Mouse (Mus musculus) midbrain, embryonic 14.5 days (tissue): Measurements from ENCODE around the gene Mis18bp1. TPM values are rescaled to one million over a fixed set of nuclear protein-coding genes. Genes with fewer than 3 reads are reported as not detected.

Source experiments
- ATAC-seq: fragments of 200-750 bp; cut with Nextera tagmentation; 2 replicates; pipeline ENCODE4 v1.8.0; 2017; ENCODE audit warnings: moderate number of reproducible peaks, moderate library complexity; ENCODE audit not compliant: low FRiP score, low TSS enrichment
- DNase-seq: peaks from one replicate; pipeline ENCODE4 v3.0.0-alpha.2; 2015
- H3K27ac ChIP-seq: fragments of 300-500 bp; sonication (generic); replicated peaks from 2 replicates; pipeline ENCODE4 v1.5.1; 2014; ENCODE audit warnings: mild to moderate bottlenecking, low read depth, low read length, moderate library complexity
- H3K27me3 ChIP-seq: fragments of 300-500 bp; sonication (generic); 2 replicates; pipeline ENCODE4 v1.6.1; 2014; ENCODE audit warnings: low read length, control low read depth, mixed read lengths; ENCODE audit not compliant: control insufficient read depth, insufficient read depth
- H3K36me3 ChIP-seq: fragments of 300-500 bp; sonication (generic); 2 replicates; pipeline ENCODE4 v1.6.1; 2014; ENCODE audit warnings: low read length, control low read depth; ENCODE audit not compliant: control insufficient read depth, insufficient read depth
- H3K4me1 ChIP-seq: fragments of 300-500 bp; sonication (generic); 2 replicates; pipeline ENCODE4 v1.6.1; 2014; ENCODE audit warnings: mild to moderate bottlenecking, antibody characterized with exemption, low read length, control low read depth; ENCODE audit not compliant: control insufficient read depth, insufficient read depth
- H3K4me2 ChIP-seq: fragments of 300-500 bp; sonication (generic); 2 replicates; pipeline ENCODE4 v1.6.1; 2014; ENCODE audit warnings: mild to moderate bottlenecking, low read length, moderate library complexity
- H3K4me3 ChIP-seq: fragments of 300-500 bp; sonication (generic); replicated peaks from 2 replicates; pipeline ENCODE4 v1.5.1; 2014; ENCODE audit warnings: low read depth, low read length
- H3K9ac ChIP-seq: fragments of 300-500 bp; sonication (generic); replicated peaks from 2 replicates; pipeline ENCODE4 v1.6.1; 2014; ENCODE audit warnings: mild to moderate bottlenecking, low read length, moderate library complexity
- H3K9me3 ChIP-seq: fragments of 300-500 bp; sonication (generic); 2 replicates; pipeline ENCODE4 v1.6.1; 2016; ENCODE audit warnings: low read length, control low read depth, mixed read lengths; ENCODE audit not compliant: control insufficient read depth
- WGBS: fragments of 180-500 bp; shearing (Covaris S2); extraction: QIAGEN DNeasy Blood & Tissue Kit; methylation state at CpG from one replicate; pipeline ENCODE4 v1.1.7; 2014; 5-methylcytosine and 5-hydroxymethylcytosine counted together
- polyA plus RNA-seq: library from polyadenylated mRNA; unstranded; fragments of >200 nt; fragmentation: Nextera tagmentation; extraction: Ambion mirVana; gene quantifications from 2 replicates; pipeline ENCODE4 v1.2.1, GENCODE M21; 2014

Mis18bp1 gene
- 7.3 and 16.6 TPM in 2 replicates for polyA plus RNA-seq

GRCm38 (mm10) chr12:65172021-65172951 lies at the start of gene Mis18bp1:
Gene Mis18bp1, minus strand, starts transcription at chr12:65172604.
- Histone ChIP-seq H3K9me3 (no peaks in the 10 kb centered on the region), H3K27ac (peak within 1 kb of the TSS; percentile 91), H3K4me3 (peak within 1 kb of the TSS; percentile 72), H3K4me1 (no peaks in the 10 kb centered on the region), H3K36me3 (no peaks in the 10 kb centered on the region), H3K4me2 (peak within 1 kb of the TSS; percentile 75), H3K27me3 (no peaks in the 10 kb centered on the region), H3K9ac (peak within 1 kb of the TSS; percentile 59)
- WGBS = 0% methylated on average over 70 of the region's 70 CpGs
- ATAC-seq (peak; percentile 99), DNase-seq (peak; percentile 96)

GRCm38 (mm10) chr12:65216404-65216840 lies 44.0 kb upstream of the Mis18bp1 start:
- no peaks in the 10 kb centered on the region for H3K9me3 ChIP-seq
- H3K27ac ChIP-seq = 0 out of 2 replicates have a peak overlapping the region, but pooled peaks have one; percentile 37
- H3K36me3 ChIP-seq = no peaks in the 10 kb centered on the region
- peak overlapping the region; percentile 21; the same call in 1 of the 2 replicates for H3K4me2 ChIP-seq
- no peaks in the 10 kb centered on the region for H3K27me3 ChIP-seq
- no peak overlapping the region for H3K9ac ChIP-seq
- no peak overlapping the region for H3K4me3 ChIP-seq
- DNase-seq = peak; percentile 73
- WGBS = 23% methylated on average over 6 of the region's 6 CpGs
- H3K4me1 ChIP-seq = 0 out of 2 replicates have a peak, but pooled peaks cover 8% of the 10 kb centered on the region
- peak; percentile 82 for ATAC-seq

- ATAC-seq = no peak
- H3K36me3 ChIP-seq = no peaks in the 10 kb centered on the region
- no peak for DNase-seq
- no peaks in the 10 kb centered on the region for H3K27me3 ChIP-seq
- no peak overlapping the region for H3K4me2 ChIP-seq
- H3K9ac ChIP-seq = no peak overlapping the region
- no peak overlapping the region for H3K4me3 ChIP-seq
- H3K9me3 ChIP-seq = no peaks in the 10 kb centered on the region
- no peak overlapping the region for H3K27ac ChIP-seq
- 24% methylated on average over 1 of the region's 1 CpGs for WGBS
- no peaks in the 10 kb centered on the region for H3K4me1 ChIP-seq
Observed at GRCm38 (mm10) chr12:65206431-65206830, 34.0 kb upstream of the Mis18bp1 start.

GRCm38 (mm10) chr12:65201812-65202211 lies 29.4 kb upstream of the Mis18bp1 start:
- H3K4me2 ChIP-seq = no peak overlapping the region
- H3K36me3 ChIP-seq = no peaks in the 10 kb centered on the region
- no peaks in the 10 kb centered on the region for H3K27me3 ChIP-seq
- no peaks in the 10 kb centered on the region for H3K4me1 ChIP-seq
- H3K27ac ChIP-seq = no peak overlapping the region
- H3K9ac ChIP-seq = no peak overlapping the region
- no peak overlapping the region for H3K4me3 ChIP-seq
- WGBS = 99% methylated on average over 2 of the region's 2 CpGs
- no peaks in the 10 kb centered on the region for H3K9me3 ChIP-seq
- no peak for DNase-seq
- ATAC-seq = no peak

GRCm38 (mm10) chr12:65194003-65194530 lies 21.7 kb upstream of the Mis18bp1 start:
- Histone ChIP-seq H3K4me2 (no peak overlapping the region), H3K9ac (no peak overlapping the region), H3K27me3 (no peaks in the 10 kb centered on the region), H3K27ac (no peak overlapping the region), H3K4me1 (no peaks in the 10 kb centered on the region), H3K4me3 (no peak overlapping the region), H3K9me3 (no peaks in the 10 kb centered on the region), H3K36me3 (no peaks in the 10 kb centered on the region)
- no peak for ATAC-seq
- DNase-seq = peak; percentile 13
- 65% methylated on average over 5 of the region's 5 CpGs for WGBS

- Histone ChIP-seq H3K4me2 (no peak overlapping the region), H3K36me3 (no peaks in the 10 kb centered on the region), H3K27me3 (no peaks in the 10 kb centered on the region), H3K9ac (no peak overlapping the region), H3K27ac (no peak overlapping the region), H3K4me1 (no peaks in the 10 kb centered on the region), H3K4me3 (no peak overlapping the region), H3K9me3 (no peaks in the 10 kb centered on the region)
- no peak for DNase-seq
- no peak for ATAC-seq
- 80% methylated on average over 2 of the region's 2 CpGs for WGBS
Observed at GRCm38 (mm10) chr12:65189213-65189612, 16.8 kb upstream of the Mis18bp1 start.

- Histone ChIP-seq H3K27me3 (no peaks in the 10 kb centered on the region), H3K9ac (no peak overlapping the region), H3K4me3 (no peak overlapping the region), H3K9me3 (no peaks in the 10 kb centered on the region), H3K27ac (no peak overlapping the region), H3K36me3 (no peaks in the 10 kb centered on the region), H3K4me2 (no peak overlapping the region), H3K4me1 (no peaks in the 10 kb centered on the region)
- DNase-seq = peak; percentile 78
- 53% methylated on average over 3 of the region's 3 CpGs for WGBS
- no peak for ATAC-seq
Observed at GRCm38 (mm10) chr12:65187365-65187764, 15.0 kb upstream of the Mis18bp1 start.

- no peak for DNase-seq
Observed at GRCm38 (mm10) chr12:65173736-65174135, 1.3 kb upstream of the Mis18bp1 start.

More at GRCm38 (mm10) chr12:65173736-65174135, 1.3 kb upstream of the Mis18bp1 start:
- WGBS = 87% methylated on average over 5 of the region's 5 CpGs
- no peak overlapping the region for H3K4me3 ChIP-seq
- ATAC-seq = no peak
- H3K9me3 ChIP-seq = no peaks in the 10 kb centered on the region
- no peak overlapping the region for H3K4me2 ChIP-seq
- no peaks in the 10 kb centered on the region for H3K36me3 ChIP-seq
- H3K27me3 ChIP-seq = no peaks in the 10 kb centered on the region
- H3K9ac ChIP-seq = no peak overlapping the region
- H3K27ac ChIP-seq = no peak overlapping the region
- H3K4me1 ChIP-seq = no peaks in the 10 kb centered on the region
